Mouse (Mus musculus): ENCODE measurements around the gene Rhox8.
"Not testable (repeated sequence)": the region's sequence is repeated elsewhere in the genome, so short reads cannot be mapped to it uniquely, and the experiment has no call there.

Rhox8 gene

GRCm38 (mm10) chrX:37878844-37879243 is at the start of gene Rhox8:
Rhox8 (minus strand) TSS chrX:37878944.
- DNase-seq (ENCODE audit: low read depth in 1 of 2, low spot score in 2 of 2) = no peak

- no peak for DNase-seq (ENCODE audit: low read depth in 1 of 2, low spot score in 2 of 2)
Measured at GRCm38 (mm10) chrX:37916311-37916710, 37.6 kb upstream of the Rhox8 start.

DNA sequence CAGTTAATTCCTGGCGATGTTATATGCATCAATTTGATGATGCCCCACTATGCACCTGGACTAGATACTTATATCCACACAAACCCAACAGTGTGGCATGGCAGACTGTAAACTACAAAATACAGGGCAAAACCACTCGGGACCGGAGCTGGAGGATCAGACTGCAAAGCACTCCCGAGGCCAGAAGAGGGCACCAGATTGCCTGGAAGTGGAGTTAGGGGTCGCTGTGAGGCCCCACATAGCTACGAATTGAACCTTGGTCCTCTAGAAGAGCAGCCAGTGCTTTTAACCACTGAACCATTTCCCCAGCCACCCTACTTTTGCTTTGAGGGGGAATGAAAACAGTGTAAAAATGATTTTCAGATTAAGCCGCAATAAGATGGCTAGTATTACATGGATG is 29.8 kb upstream of the Rhox8 start:
- no peak for DNase-seq (ENCODE audit: low read depth in 1 of 2, low spot score in 2 of 2)

DNA sequence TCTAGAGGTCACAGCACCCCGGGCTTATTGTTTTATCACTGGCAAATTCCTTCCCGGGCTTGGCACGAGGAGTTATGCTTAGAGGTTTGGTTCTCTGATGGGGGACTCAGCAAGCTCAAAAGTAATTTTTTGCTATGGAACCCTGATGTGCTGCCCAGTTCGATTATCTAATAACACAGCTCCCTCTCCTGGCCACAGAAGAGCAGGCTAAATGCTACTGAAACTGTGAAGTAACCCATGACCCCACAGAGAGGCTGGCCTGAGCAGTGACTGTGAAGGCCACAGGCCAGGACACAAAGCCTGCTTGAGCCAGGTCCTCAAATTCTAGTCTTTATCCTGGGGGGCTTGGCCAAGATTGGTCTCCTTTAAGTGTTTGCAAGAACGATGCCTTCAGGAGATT is 25.0 kb upstream of the Rhox8 start:
- DNase-seq (ENCODE audit: low read depth in 1 of 2, low spot score in 2 of 2) = no peak

GRCm38 (mm10) chrX:37901670-37902069 is 22.9 kb upstream of the Rhox8 start, which contains the start of gene Rhox9:
Rhox9 (minus strand) TSS chrX:37901770.
- DNase-seq (ENCODE audit: low read depth in 1 of 2, low spot score in 2 of 2) = not testable (repeated sequence)

DNA sequence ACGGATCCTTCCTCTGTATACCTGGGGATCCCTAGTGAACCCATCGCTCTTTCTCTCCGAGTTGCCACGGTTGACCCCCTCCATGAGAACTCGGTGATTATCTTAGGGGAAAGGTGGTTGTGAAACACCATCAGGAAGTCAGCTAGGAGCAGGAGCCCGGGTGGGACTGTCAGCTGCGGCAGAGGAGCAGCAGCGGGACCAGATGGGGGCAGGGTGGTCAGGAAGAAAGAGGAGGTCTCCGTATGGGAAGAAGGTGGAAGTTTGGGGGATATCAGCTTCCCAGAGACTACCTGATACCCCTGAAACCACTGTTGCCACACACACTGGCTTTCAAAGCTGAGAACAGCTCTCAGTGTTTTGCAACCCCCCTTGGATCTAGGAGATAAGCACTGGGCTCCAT is 18.4 kb upstream of the Rhox8 start, which contains the start of gene Rhox7b:
Rhox7b (minus strand) TSS at position 101 of the 400 bp plus-strand sequence.
- not testable (repeated sequence) for DNase-seq (ENCODE audit: low read depth in 1 of 2, low spot score in 2 of 2)

DNA sequence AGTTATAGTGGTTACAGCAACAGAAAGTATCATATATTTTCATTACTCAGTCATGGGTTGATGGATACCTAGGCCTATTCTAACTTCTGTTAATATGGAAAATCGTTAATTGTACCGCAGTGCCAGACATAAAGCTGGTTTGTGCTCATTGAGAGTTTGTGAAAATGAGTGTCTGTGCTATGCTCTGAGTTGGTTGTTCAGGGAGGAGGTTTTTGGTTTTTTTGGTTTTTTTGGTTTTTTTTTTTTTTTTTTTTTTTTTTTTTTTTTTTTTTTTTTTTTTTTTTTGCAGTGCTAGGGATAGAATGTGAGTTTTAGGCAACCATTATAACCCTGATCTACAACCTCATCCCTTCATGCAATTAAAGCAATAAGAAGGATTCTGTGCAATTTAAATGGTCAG is 7.1 kb downstream of the Rhox8 start:
- DNase-seq (ENCODE audit: low read depth in 1 of 2, low spot score in 2 of 2) = no peak

- not testable (repeated sequence) for DNase-seq (ENCODE audit: low read depth in 1 of 2, low spot score in 2 of 2)
Measured at GRCm38 (mm10) chrX:37831386-37831785, 47.4 kb downstream of the Rhox8 start, which contains the start of gene Rhox7a. Rhox7a (plus strand) TSS chrX:37831686.

DNA sequence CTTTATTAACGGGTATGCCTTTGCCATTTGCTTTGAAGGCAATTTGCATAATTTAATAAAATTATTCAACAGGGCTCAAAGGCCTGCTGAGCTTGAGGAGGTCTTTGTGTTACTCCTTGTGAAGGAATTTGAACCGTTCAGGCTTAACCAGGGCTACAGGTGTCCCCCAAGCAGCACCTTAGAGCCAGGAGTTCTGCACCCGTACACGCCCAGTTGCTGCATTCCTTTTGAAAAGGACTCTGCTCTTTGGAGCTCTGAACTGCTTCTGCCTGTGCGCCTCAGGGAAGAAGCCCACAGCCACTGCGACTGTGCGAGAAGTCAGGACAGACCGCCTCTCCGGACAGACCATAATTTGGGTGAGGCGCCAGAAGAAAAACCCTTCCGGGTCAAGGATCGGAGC is 52.1 kb downstream of the Rhox8 start, which contains the start of gene Rhox6:
Rhox6 (plus strand) TSS at position 301 of the 400 bp plus-strand sequence.
- DNase-seq (ENCODE audit: low read depth in 1 of 2, low spot score in 2 of 2) = not testable (repeated sequence)

All from monocyte, adult 2 months (primary cell).